Mouse (Mus musculus): ENCODE data around the gene Samd4. TPM values are rescaled to one million over a fixed set of nuclear protein-coding genes. Genes with fewer than 3 reads are reported as not detected.

Gene Samd4
- total and polyA plus RNA-seq, 2 experiments from 2014 or later = 3.5 to 15.2 TPM

- Histone ChIP-seq H3K9me3 (ENCODE audit: low read length) (0 out of 2 replicates have a peak, but pooled peaks cover 3% of the 10 kb centered on the region), H3K9ac (no peak overlapping the region), H3K4me1 (ENCODE audit: insufficient read depth) (peaks cover 6% of the 10 kb centered on the region; the same call in 1 of the 2 replicates), H3K4me3 (ENCODE audit: low read depth, low read length) (no peak overlapping the region), H3K27me3 (ENCODE audit: insufficient read depth, low read length) (no peaks in the 10 kb centered on the region), H3K4me2 (ENCODE audit: low read depth) (no peak overlapping the region), H3K36me3 (ENCODE audit: insufficient read depth) (no peaks in the 10 kb centered on the region), H3K27ac (ENCODE audit: low read depth, low read length) (no peak overlapping the region)
- TF ChIP-seq CTCF (IDR thresholded peaks at IDR 0.05; ENCODE audit: low read depth) = no peak
- ATAC-seq (peak; percentile 59), DNase-seq (peak; percentile 30)
- 24% methylated on average over 18 of the region's 18 CpGs for WGBS
Measured at GRCm38 (mm10) chr14:47011171-47012139, 128.8 kb downstream of the Samd4 start.

- 83% methylated on average over 3 of the region's 3 CpGs for WGBS
- ATAC-seq = no peak
Measured at GRCm38 (mm10) chr14:47015618-47016017, 133.0 kb downstream of the Samd4 start.

GRCm38 (mm10) chr14:47017658-47018057, 135.0 kb downstream of the Samd4 start:
- no peaks in the 10 kb centered on the region for H3K36me3 ChIP-seq (ENCODE audit: insufficient read depth)
- no peak overlapping the region for H3K27ac ChIP-seq (ENCODE audit: low read depth, low read length)
- DNase-seq (no peak), ATAC-seq (no peak)
- H3K9ac ChIP-seq = no peak overlapping the region
- no peaks in the 10 kb centered on the region for H3K4me1 ChIP-seq (ENCODE audit: insufficient read depth)
- H3K4me3 ChIP-seq (ENCODE audit: low read depth, low read length) = no peak overlapping the region
- no peaks in the 10 kb centered on the region for H3K9me3 ChIP-seq (ENCODE audit: low read length)
- H3K4me2 ChIP-seq (ENCODE audit: low read depth) = no peak overlapping the region
- WGBS = 83% methylated on average over 3 of the region's 3 CpGs
- H3K27me3 ChIP-seq (ENCODE audit: insufficient read depth, low read length) = no peaks in the 10 kb centered on the region
- TF ChIP-seq CTCF (IDR thresholded peaks at IDR 0.05; ENCODE audit: low read depth) = no peak

More at GRCm38 (mm10) chr14:47015618-47016017, 133.0 kb downstream of the Samd4 start:
- Histone ChIP-seq H3K9me3 (ENCODE audit: low read length) (no peaks in the 10 kb centered on the region), H3K36me3 (ENCODE audit: insufficient read depth) (no peaks in the 10 kb centered on the region), H3K4me1 (ENCODE audit: insufficient read depth) (peaks cover 6% of the 10 kb centered on the region; the same call in 1 of the 2 replicates), H3K27ac (ENCODE audit: low read depth, low read length) (no peak overlapping the region), H3K9ac (no peak overlapping the region), H3K27me3 (ENCODE audit: insufficient read depth, low read length) (no peaks in the 10 kb centered on the region), H3K4me2 (ENCODE audit: low read depth) (no peak overlapping the region), H3K4me3 (ENCODE audit: low read depth, low read length) (no peak overlapping the region)
- no peak for DNase-seq
- no peak for TF ChIP-seq CTCF (IDR thresholded peaks at IDR 0.05; ENCODE audit: low read depth)

GRCm38 (mm10) chr14:47020886-47021285, 138.2 kb downstream of the Samd4 start:
- TF ChIP-seq CTCF (IDR thresholded peaks at IDR 0.05; ENCODE audit: low read depth) = no peak
- no peaks in the 10 kb centered on the region for H3K27me3 ChIP-seq (ENCODE audit: insufficient read depth, low read length)
- no peaks in the 10 kb centered on the region for H3K36me3 ChIP-seq (ENCODE audit: insufficient read depth)
- H3K4me3 ChIP-seq (ENCODE audit: low read depth, low read length) = no peak overlapping the region
- H3K27ac ChIP-seq (ENCODE audit: low read depth, low read length) = no peak overlapping the region
- H3K4me2 ChIP-seq (ENCODE audit: low read depth) = no peak overlapping the region
- DNase-seq (no peak), ATAC-seq (no peak)
- no peaks in the 10 kb centered on the region for H3K9me3 ChIP-seq (ENCODE audit: low read length)
- 72% methylated on average over 10 of the region's 10 CpGs for WGBS
- no peak overlapping the region for H3K9ac ChIP-seq
- no peaks in the 10 kb centered on the region for H3K4me1 ChIP-seq (ENCODE audit: insufficient read depth)

- Histone ChIP-seq H3K36me3 (ENCODE audit: insufficient read depth) (no peaks in the 10 kb centered on the region), H3K4me1 (ENCODE audit: insufficient read depth) (no peaks in the 10 kb centered on the region), H3K9me3 (ENCODE audit: low read length) (no peaks in the 10 kb centered on the region), H3K4me3 (ENCODE audit: low read depth, low read length) (no peak overlapping the region), H3K9ac (no peak overlapping the region), H3K4me2 (ENCODE audit: low read depth) (no peak overlapping the region), H3K27ac (ENCODE audit: low read depth, low read length) (no peak overlapping the region), H3K27me3 (ENCODE audit: insufficient read depth, low read length) (no peaks in the 10 kb centered on the region)
- WGBS = 94% methylated on average over 9 of the region's 9 CpGs
- ATAC-seq (no peak), DNase-seq (no peak)
- no peak for TF ChIP-seq CTCF (IDR thresholded peaks at IDR 0.05; ENCODE audit: low read depth)
Measured at GRCm38 (mm10) chr14:47023529-47023928, 140.9 kb downstream of the Samd4 start.

- Histone ChIP-seq H3K4me1 (ENCODE audit: insufficient read depth) (no peaks in the 10 kb centered on the region), H3K36me3 (ENCODE audit: insufficient read depth) (no peaks in the 10 kb centered on the region), H3K27me3 (ENCODE audit: insufficient read depth, low read length) (no peaks in the 10 kb centered on the region), H3K4me2 (ENCODE audit: low read depth) (no peak overlapping the region), H3K9me3 (ENCODE audit: low read length) (no peaks in the 10 kb centered on the region), H3K27ac (ENCODE audit: low read depth, low read length) (no peak overlapping the region), H3K9ac (no peak overlapping the region), H3K4me3 (ENCODE audit: low read depth, low read length) (no peak overlapping the region)
- 79% methylated on average over 6 of the region's 6 CpGs for WGBS
- DNase-seq (no peak), ATAC-seq (no peak)
- no peak for TF ChIP-seq CTCF (IDR thresholded peaks at IDR 0.05; ENCODE audit: low read depth)
Measured at GRCm38 (mm10) chr14:47027431-47028118, 144.9 kb downstream of the Samd4 start.

- Histone ChIP-seq H3K27ac (ENCODE audit: low read depth, low read length) (no peak overlapping the region), H3K4me1 (ENCODE audit: insufficient read depth) (no peaks in the 10 kb centered on the region), H3K4me2 (ENCODE audit: low read depth) (no peak overlapping the region), H3K9me3 (ENCODE audit: low read length) (no peaks in the 10 kb centered on the region), H3K9ac (no peak overlapping the region), H3K4me3 (ENCODE audit: low read depth, low read length) (no peak overlapping the region), H3K27me3 (ENCODE audit: insufficient read depth, low read length) (no peaks in the 10 kb centered on the region), H3K36me3 (ENCODE audit: insufficient read depth) (no peaks in the 10 kb centered on the region)
- ATAC-seq (no peak), DNase-seq (no peak)
- 78% methylated on average over 2 of the region's 2 CpGs for WGBS
- no peak for TF ChIP-seq CTCF (IDR thresholded peaks at IDR 0.05; ENCODE audit: low read depth)
Measured at GRCm38 (mm10) chr14:47031542-47031941, 148.9 kb downstream of the Samd4 start.

Measured in forebrain, postnatal 0 days (tissue).